Mouse (Mus musculus) stomach, postnatal 0 days (tissue): ENCODE data around the gene Traf1.

Experiments
- CTCF ChIP-seq: IDR thresholded peaks from 2 replicates; pipeline ENCODE4 v1.5.1; 2016; ENCODE audit warnings: antibody characterized with exemption, low read depth, mild to moderate bottlenecking, moderate library complexity
- EP300 ChIP-seq: optimal IDR thresholded peaks from 2 replicates; pipeline ENCODE3; 2016; ENCODE audit warnings: antibody characterized with exemption

GRCm38 (mm10) chr2:34945580-34945979 is 16.0 kb downstream of the Traf1 start:
- TF ChIP-seq CTCF (no peak), EP300 (no peak)
